ENCODE assay signal across 19 mouse cellular contexts in the genomic region with DNA sequence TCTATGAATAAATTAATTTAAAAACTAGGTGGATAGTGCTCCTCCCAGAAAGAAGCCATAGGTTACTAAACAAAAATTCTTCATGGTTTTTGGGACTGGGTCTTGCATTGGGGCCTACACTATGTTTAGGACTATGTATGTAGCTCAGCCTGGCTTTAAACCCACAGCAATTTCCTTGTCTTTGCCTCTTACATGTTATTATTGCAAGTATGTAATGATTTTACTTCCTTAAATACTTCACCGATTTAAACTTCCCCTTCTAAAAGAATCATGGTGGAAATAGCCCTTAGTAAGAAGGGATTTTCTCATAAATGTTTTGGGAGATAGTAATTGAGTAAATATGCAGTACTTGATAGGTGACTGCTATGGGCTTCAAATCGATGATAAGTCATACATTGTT.
"Had no signal": no experiment of that assay in that cellular context is flagged by ENCODE, and none has a peak within 500 bp of the region (broad histone marks: within the 10 kb centered on the region; RNA-seq: fewer than 3 reads in every experiment).

No protein-coding gene starts in this region.

- H3K4me1 ChIP-seq: liver, embryonic 12.5 days; liver, embryonic 15.5 days had no signal

- H3K27me3 ChIP-seq: limb, embryonic 13.5 days; liver, embryonic 12.5 days; liver, embryonic 15.5 days; lung, embryonic 15.5 days; megakaryocyte, embryonic 14.5 days; stomach, embryonic 15.5 days had no signal

- H3K4me3 ChIP-seq: limb, embryonic 10.5 days; limb, embryonic 13.5 days; liver, embryonic 12.5 days; liver, embryonic 15.5 days; lung, embryonic 15.5 days; megakaryocyte, embryonic 14.5 days; stomach, embryonic 15.5 days had no signal

- H3K27ac ChIP-seq: limb, embryonic 10.5 days; limb, embryonic 13.5 days; liver, embryonic 12.5 days; liver, embryonic 15.5 days; stomach, embryonic 15.5 days had no signal

- DNase-seq: kidney, adult 18-20 months; kidney, adult 9 months; kidney, postnatal 14 days; kidney, postnatal 4 days; layer of hippocampus, adult 9-11 months; liver; lung, adult 18-20 months; lung, postnatal 10 days; lung, postnatal 36 days; midbrain, embryonic 14.5 days; thymus, postnatal 36 days had no signal

- H3K36me3 ChIP-seq: limb, embryonic 10.5 days; limb, embryonic 13.5 days; liver, embryonic 12.5 days; liver, embryonic 15.5 days; lung, embryonic 15.5 days; stomach, embryonic 15.5 days had no signal

- H3K9ac ChIP-seq: limb, embryonic 13.5 days; liver, embryonic 12.5 days; liver, embryonic 15.5 days; lung, embryonic 15.5 days; stomach, embryonic 15.5 days had no signal

- H3K9me3 ChIP-seq: limb, embryonic 10.5 days; limb, embryonic 13.5 days; liver, embryonic 12.5 days; liver, embryonic 15.5 days; lung, embryonic 15.5 days; stomach, embryonic 15.5 days had no signal

- ATAC-seq: liver, embryonic 12.5 days had no signal

- H3K4me2 ChIP-seq: limb, embryonic 13.5 days; liver, embryonic 12.5 days; liver, embryonic 15.5 days; lung, embryonic 15.5 days; midbrain, embryonic 11.5 days; stomach, embryonic 15.5 days had no signal
